Mouse (Mus musculus) skeletal muscle tissue, adult 2 months (tissue): Measurements from ENCODE around the gene Grm1.

Experiments
- DNase-seq: peaks from one replicate; pipeline ENCODE4 v3.0.0-alpha.2; 2012; ENCODE audit warnings: low read depth, low spot score

Grm1 gene

GRCm38 (mm10) chr10:10971311-10971710, 110.8 kb downstream of the Grm1 start:
- no peak for DNase-seq

GRCm38 (mm10) chr10:10964490-10965150, 117.5 kb downstream of the Grm1 start:
- no peak for DNase-seq

DNA sequence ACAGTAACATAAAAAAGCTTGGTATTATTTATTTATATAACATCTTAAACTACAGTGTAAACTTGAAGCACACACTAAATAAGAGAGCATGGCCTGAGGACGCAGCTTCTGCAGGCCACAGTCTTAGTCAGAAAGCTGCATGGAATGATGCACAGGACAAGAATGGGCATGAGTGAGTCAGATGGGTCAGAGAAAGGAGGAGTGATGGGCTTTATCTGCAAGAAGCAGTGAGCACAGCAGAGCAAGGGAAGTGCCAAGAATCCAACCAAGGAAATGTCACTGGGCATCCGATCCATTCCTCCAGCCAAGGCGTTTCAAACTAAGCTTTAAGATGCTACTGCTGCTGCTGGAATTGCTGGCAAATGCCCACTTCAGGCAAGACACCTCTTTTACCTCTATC, 131.6 kb downstream of the Grm1 start:
- no peak for DNase-seq

DNA sequence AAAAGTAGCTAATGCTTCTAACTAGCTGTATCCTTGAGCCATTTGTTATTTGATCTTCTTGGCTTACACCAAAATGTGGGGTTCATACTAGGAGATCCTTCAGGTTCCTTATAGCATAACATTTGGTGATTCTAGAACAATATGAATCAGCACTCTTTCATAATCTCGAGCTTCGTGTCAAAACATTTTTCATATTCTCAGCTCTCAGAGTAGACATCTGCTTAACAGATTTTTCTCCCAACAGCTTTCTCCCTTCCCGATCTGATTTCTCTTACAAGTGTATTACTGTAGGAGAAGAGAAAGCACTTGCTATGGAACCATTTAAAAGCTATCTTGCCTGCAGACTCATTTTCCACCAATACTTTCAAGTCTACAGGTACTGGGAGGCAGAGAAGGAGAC, 133.0 kb downstream of the Grm1 start:
- no peak for DNase-seq

- DNase-seq: no peak
These were observed 134.6 kb downstream of the Grm1 start for GRCm38 (mm10) chr10:10947531-10947930.

- no peak for DNase-seq
These were observed 138.2 kb downstream of the Grm1 start for GRCm38 (mm10) chr10:10944003-10944402.

GRCm38 (mm10) chr10:10942248-10942647, 139.9 kb downstream of the Grm1 start:
- DNase-seq: no peak

- no peak for DNase-seq
These were observed 146.3 kb downstream of the Grm1 start for GRCm38 (mm10) chr10:10935806-10936205.

GRCm38 (mm10) chr10:10929672-10930071, 152.5 kb downstream of the Grm1 start:
- DNase-seq: no peak

DNA sequence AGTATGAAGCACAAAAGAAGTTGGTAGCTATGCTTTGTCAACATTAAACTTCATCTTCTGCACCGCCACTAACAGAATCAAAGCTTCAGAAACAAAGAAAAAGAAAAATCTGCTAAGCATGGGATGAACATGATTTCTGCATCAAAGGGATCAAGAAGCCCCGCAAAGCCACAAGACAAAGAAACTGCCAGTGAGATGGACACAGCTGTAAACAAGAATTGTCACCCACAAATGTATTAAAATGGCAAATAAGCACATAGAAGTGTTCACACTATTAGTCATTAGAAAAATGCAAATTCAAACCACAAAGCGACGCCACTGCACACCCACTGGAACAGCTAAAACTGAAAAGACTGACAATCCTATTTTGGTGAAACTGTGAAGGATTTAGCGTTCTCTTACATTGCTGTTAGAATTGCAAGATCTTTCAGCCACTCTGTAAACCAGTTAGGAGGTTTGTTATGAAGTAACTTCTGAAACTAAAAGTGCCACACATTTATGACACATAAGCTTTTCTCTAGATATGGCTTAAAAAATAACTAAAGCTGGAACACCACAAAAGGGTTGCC, 153.3 kb downstream of the Grm1 start:
- DNase-seq: no peak

- DNase-seq: no peak
These were observed 164.2 kb downstream of the Grm1 start for GRCm38 (mm10) chr10:10917857-10918399.

- no peak for DNase-seq
These were observed 168.5 kb downstream of the Grm1 start for GRCm38 (mm10) chr10:10913621-10914020.

DNA sequence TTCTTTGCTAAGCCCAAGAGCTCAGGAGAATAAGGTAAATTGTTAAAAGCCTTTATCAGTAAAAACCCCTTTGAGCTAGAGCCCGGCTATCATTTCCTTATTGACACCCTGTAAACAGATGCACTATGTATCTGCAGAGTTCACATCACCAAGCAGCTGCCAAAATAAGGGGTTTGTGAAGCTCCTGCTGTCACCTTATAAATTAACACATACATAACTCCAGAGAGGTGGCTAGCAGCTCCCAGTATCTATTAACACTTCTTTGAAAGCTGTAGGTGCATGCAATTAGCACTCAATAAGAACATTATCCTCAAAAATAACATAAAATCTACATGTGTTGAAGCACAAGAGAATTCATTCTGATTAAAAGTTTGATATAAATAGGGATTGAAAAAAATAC, 191.9 kb downstream of the Grm1 start:
- DNase-seq: no peak

DNA sequence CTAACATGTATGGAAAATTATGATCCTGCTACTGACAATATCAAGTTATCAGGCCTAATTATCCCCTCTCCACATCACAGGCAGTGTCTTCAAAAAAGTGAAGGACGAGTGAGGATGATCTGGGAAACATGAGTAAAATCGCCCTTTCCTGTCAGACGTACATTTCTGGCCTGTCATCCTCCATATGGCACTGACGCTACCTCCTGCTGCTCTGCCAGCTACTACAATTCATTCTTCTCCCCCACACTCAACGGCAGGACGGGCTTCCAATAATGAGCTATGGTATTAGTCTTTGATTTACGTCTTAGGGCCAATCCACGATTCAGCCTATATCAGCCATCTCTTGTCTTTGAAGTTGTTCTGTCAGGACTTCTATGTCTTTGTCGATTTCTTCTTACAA, 193.6 kb downstream of the Grm1 start:
- DNase-seq: no peak

GRCm38 (mm10) chr10:10884992-10885391, 197.2 kb downstream of the Grm1 start:
- DNase-seq: no peak

GRCm38 (mm10) chr10:10872142-10872541, 210.0 kb downstream of the Grm1 start:
- DNase-seq: no peak

DNA sequence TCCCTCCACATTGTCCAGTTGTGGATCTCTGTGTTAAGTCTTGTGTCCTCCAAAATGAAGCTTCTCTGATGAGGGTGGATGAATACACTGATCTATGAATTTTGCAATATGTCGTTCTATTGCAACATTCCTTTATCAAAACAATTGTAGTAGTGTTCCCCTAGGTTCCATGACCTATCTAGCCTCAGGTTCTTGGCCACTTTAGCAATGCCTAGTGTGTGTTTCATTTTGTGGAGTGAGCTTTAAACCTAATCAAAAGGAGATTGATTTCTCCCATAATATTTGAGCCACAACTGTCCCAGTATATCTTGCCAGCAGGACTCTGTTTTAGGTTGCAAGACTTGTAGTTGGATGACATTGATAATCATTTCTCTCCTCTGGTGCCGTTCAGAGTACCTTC, 211.9 kb downstream of the Grm1 start:
- DNase-seq: no peak

- DNase-seq: no peak
These were observed 215.9 kb downstream of the Grm1 start for GRCm38 (mm10) chr10:10866278-10866677.

- no peak for DNase-seq
These were observed 217.4 kb downstream of the Grm1 start for GRCm38 (mm10) chr10:10864759-10865158.

GRCm38 (mm10) chr10:10847376-10848286, 234.5 kb downstream of the Grm1 start:
- no peak for DNase-seq

- no peak for DNase-seq
These were observed 237.0 kb downstream of the Grm1 start for GRCm38 (mm10) chr10:10845059-10845685.

DNA sequence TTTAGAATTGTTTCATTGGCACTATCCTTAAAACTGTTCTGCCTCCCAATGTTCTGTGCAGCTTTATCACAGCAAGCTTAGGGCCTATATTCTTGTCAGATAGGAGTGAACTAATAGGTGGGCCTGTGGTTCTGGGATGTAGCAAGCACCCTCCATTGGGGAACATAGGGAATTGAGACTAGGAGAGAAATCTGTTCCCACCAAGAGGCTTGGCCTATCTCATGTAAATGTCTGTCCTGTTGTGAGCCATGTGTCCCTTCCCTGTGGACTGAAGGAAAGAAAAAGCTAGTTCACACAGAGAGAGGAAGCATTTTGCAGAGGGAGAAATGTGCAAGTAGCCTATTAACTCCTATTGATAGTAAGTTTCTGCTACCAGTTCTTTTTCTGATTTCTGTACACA, 246.8 kb downstream of the Grm1 start:
- no peak for DNase-seq
